Mouse (Mus musculus): ENCODE measurements around the gene Arid1b.

Gene Arid1b

GRCm38 (mm10) chr17:4995561-4996051, 1.5 kb downstream of the Arid1b start:
- DNase-seq (ENCODE audit: low read depth, low spot score), result no peak

GRCm38 (mm10) chr17:4996121-4996813, 2.1 kb downstream of the Arid1b start:
- DNase-seq (ENCODE audit: low read depth, low spot score), result no peak

GRCm38 (mm10) chr17:4996814-4997549, 2.9 kb downstream of the Arid1b start:
- DNase-seq (ENCODE audit: low read depth, low spot score), result no peak

GRCm38 (mm10) chr17:4997968-4998367, 3.8 kb downstream of the Arid1b start:
- DNase-seq (ENCODE audit: low read depth, low spot score), result no peak

- DNase-seq (ENCODE audit: low read depth, low spot score), result no peak
Observed at GRCm38 (mm10) chr17:4999256-4999655, 5.1 kb downstream of the Arid1b start.

- DNase-seq (ENCODE audit: low read depth, low spot score), result no peak
Observed at GRCm38 (mm10) chr17:5000001-5000400, 5.9 kb downstream of the Arid1b start.

- no peak for DNase-seq (ENCODE audit: low read depth, low spot score)
Observed at GRCm38 (mm10) chr17:5000871-5001270, 6.7 kb downstream of the Arid1b start.

- no peak for DNase-seq (ENCODE audit: low read depth, low spot score)
Observed at GRCm38 (mm10) chr17:5001531-5002131, 7.5 kb downstream of the Arid1b start.

GRCm38 (mm10) chr17:5002937-5003508, 8.9 kb downstream of the Arid1b start:
- DNase-seq (ENCODE audit: low read depth, low spot score), result no peak

GRCm38 (mm10) chr17:5004266-5004665, 10.1 kb downstream of the Arid1b start:
- no peak for DNase-seq (ENCODE audit: low read depth, low spot score)

- no peak for DNase-seq (ENCODE audit: low read depth, low spot score)
Observed at GRCm38 (mm10) chr17:5004706-5005105, 10.6 kb downstream of the Arid1b start.

GRCm38 (mm10) chr17:5005285-5005684, 11.2 kb downstream of the Arid1b start:
- no peak for DNase-seq (ENCODE audit: low read depth, low spot score)

GRCm38 (mm10) chr17:5007156-5007658, 13.1 kb downstream of the Arid1b start:
- peak; percentile 46 for DNase-seq (ENCODE audit: low read depth, low spot score)

GRCm38 (mm10) chr17:5008236-5008635, 14.1 kb downstream of the Arid1b start:
- no peak for DNase-seq (ENCODE audit: low read depth, low spot score)

GRCm38 (mm10) chr17:5008761-5009160, 14.6 kb downstream of the Arid1b start:
- DNase-seq (ENCODE audit: low read depth, low spot score), result no peak

- DNase-seq (ENCODE audit: low read depth, low spot score), result no peak
Observed at GRCm38 (mm10) chr17:5009526-5010260, 15.6 kb downstream of the Arid1b start.

- no peak for DNase-seq (ENCODE audit: low read depth, low spot score)
Observed at GRCm38 (mm10) chr17:5010781-5011180, 16.6 kb downstream of the Arid1b start.

GRCm38 (mm10) chr17:5012091-5012490, 18.0 kb downstream of the Arid1b start:
- DNase-seq (ENCODE audit: low read depth, low spot score), result no peak

GRCm38 (mm10) chr17:5012517-5012916, 18.4 kb downstream of the Arid1b start:
- DNase-seq (ENCODE audit: low read depth, low spot score), result no peak

- DNase-seq (ENCODE audit: low read depth, low spot score), result no peak
Observed at GRCm38 (mm10) chr17:5014327-5014957, 20.3 kb downstream of the Arid1b start.

- DNase-seq (ENCODE audit: low read depth, low spot score), result no peak
Observed at GRCm38 (mm10) chr17:5016404-5016803, 22.3 kb downstream of the Arid1b start.

Measured in embryo, embryonic 11.5 days (tissue).